Mouse (Mus musculus) hindbrain, postnatal 0 days (tissue): ENCODE measurements around the gene Ptgr1. TPM values are rescaled to one million over a fixed set of nuclear protein-coding genes. Genes with fewer than 3 reads are reported as not detected.

ENCODE experiments used
- ATAC-seq: fragments of 200-750 bp; cut with Nextera tagmentation; 2 replicates; pipeline ENCODE4 v1.8.0; 2017; ENCODE audit warnings: mild to moderate bottlenecking, moderate TSS enrichment, moderate library complexity
- DNase-seq: peaks from one replicate; pipeline ENCODE4 v3.0.0-alpha.2; 2015; ENCODE audit warnings: low spot score
- H3K27ac ChIP-seq: fragments of 300-500 bp; sonication (generic); 2 replicates; pipeline ENCODE4 v1.5.1; 2014; ENCODE audit warnings: mild to moderate bottlenecking
- H3K27me3 ChIP-seq: fragments of 300-500 bp; sonication (generic); 2 replicates; pipeline ENCODE4 v1.6.1; 2014; ENCODE audit warnings: low read length, mixed read lengths; ENCODE audit not compliant: insufficient read depth
- H3K36me3 ChIP-seq: fragments of 300-500 bp; sonication (generic); 2 replicates; pipeline ENCODE4 v1.6.1; 2014; ENCODE audit warnings: low read length, mixed read lengths; ENCODE audit not compliant: insufficient read depth
- H3K4me1 ChIP-seq: fragments of 300-500 bp; sonication (generic); 2 replicates; pipeline ENCODE4 v1.6.1; 2014; ENCODE audit warnings: antibody characterized with exemption, low read length, mixed read lengths; ENCODE audit not compliant: insufficient read depth
- H3K4me2 ChIP-seq: fragments of 300-500 bp; sonication (generic); 2 replicates; pipeline ENCODE4 v1.6.1; 2014; ENCODE audit warnings: low read depth, mild to moderate bottlenecking, low read length, moderate library complexity, mixed read lengths
- H3K4me3 ChIP-seq: fragments of 300-500 bp; sonication (generic); 2 replicates; pipeline ENCODE4 v1.5.1; 2014; ENCODE audit warnings: low read length
- H3K9ac ChIP-seq: fragments of 300-500 bp; sonication (generic); replicated peaks from 2 replicates; pipeline ENCODE4 v1.6.1; 2014; ENCODE audit warnings: mild to moderate bottlenecking, low read length, moderate library complexity, mixed read lengths
- H3K9me3 ChIP-seq: fragments of 300-500 bp; sonication (generic); 2 replicates; pipeline ENCODE4 v1.6.1; 2016; ENCODE audit warnings: low read length, mixed read lengths
- CTCF ChIP-seq: IDR thresholded peaks from 2 replicates; pipeline ENCODE4 v1.5.1; 2016; ENCODE audit warnings: antibody characterized with exemption, control low read depth, low read depth
- WGBS: fragments of 180-500 bp; shearing (Covaris S2); extraction: QIAGEN DNeasy Blood & Tissue Kit; methylation state at CpG from one replicate; pipeline ENCODE4 v1.1.7; 2014; 5-methylcytosine and 5-hydroxymethylcytosine counted together
- polyA plus RNA-seq: library from polyadenylated mRNA; unstranded; fragments of >200 nt; fragmentation: Nextera tagmentation; extraction: Ambion mirVana; gene quantifications from 2 replicates; pipeline ENCODE4 v1.2.1, GENCODE M21; 2015
- total RNA-seq: library from RNA; depleted of rRNA; stranded (reverse); fragments of >200 nt; gene quantifications from 2 replicates; pipeline ENCODE4 v1.2.3, GENCODE M21; 2014

The Ptgr1 gene
- total and polyA plus RNA-seq, 2 experiments from 2014 or later: 1.3 to 5.6 TPM

DNA sequence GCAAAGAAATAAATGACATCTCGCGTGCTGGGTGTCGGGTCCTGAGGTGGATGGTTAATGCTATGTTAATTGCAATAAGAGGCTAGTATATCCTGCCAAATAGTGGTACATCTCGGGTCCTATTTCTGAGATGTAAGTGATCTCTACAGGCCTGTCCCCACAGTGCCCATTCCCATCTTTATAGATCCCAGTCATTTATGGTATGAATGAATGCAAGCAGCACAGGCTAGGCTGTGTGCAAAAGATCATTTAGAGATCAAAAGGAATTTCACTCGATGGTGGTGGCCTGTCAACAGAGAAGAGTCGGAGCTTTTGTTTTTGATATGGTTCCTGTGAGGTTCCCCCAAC, 42.7 kb downstream of the Ptgr1 start:
- 14% methylated on average over 6 of the region's 6 CpGs for WGBS
- no peaks in the 10 kb centered on the region for H3K9me3 ChIP-seq
- no peak for TF ChIP-seq CTCF
- ATAC-seq: peak; percentile 48
- H3K4me2 ChIP-seq: peak overlapping the region; percentile 89
- peak overlapping the region; percentile 85; the same call in 1 of the 2 replicates for H3K27ac ChIP-seq
- peak overlapping the region; percentile 69 for H3K9ac ChIP-seq
- no peaks in the 10 kb centered on the region for H3K27me3 ChIP-seq
- H3K4me1 ChIP-seq: peaks cover 4% of the 10 kb centered on the region
- no peaks in the 10 kb centered on the region for H3K36me3 ChIP-seq
- H3K4me3 ChIP-seq: peak overlapping the region; percentile 80
- DNase-seq: no peak

DNA sequence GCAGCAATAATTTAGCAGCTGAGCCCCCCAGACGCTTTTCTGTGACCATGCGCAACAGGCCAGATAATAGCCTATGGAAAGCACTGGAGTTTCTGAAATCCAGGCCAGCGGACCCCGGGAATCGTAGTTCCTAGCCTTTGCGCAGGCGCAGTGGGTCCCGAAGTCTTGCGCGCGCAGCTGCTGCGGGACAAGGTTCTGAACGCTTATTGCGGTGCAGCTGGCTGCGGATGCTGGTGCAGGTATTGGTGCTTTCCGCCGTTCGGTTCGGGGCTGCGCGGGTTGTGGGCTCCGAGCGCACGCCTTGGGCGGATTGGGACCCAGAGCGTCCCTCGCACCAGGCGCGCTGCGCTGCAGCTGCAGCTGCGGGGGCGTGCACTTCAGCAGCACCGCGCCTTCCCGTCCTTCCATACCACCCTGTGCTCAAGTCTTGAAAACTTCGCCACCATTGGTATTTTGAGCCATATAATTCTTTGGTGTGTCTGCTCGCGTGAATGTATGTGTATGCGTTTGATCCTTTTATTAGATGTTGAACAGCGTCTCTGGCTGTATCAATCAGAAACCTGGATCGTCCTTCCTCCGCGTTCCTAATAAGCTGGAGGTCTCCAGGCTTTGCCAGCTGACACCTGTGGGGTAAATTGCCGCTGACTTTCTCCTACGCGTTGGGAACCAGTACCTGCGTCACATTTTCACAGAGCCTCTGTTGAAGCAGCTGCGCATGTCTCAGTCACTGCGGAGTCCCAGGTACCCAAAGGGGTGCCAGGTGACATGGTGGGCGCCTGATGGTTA, 43.3 kb downstream of the Ptgr1 start, which contains the start of gene Zkscan16:
Gene Zkscan16 (plus strand): TSS at position 209 of the 786 bp plus-strand sequence.
- peak within 1 kb of the TSS; percentile 69 for H3K9ac ChIP-seq
- no peak for TF ChIP-seq CTCF
- peak within 1 kb of the TSS; percentile 80 for H3K4me3 ChIP-seq
- H3K9me3 ChIP-seq: no peaks in the 10 kb centered on the region
- peak within 1 kb of the TSS; percentile 85 for H3K27ac ChIP-seq
- H3K36me3 ChIP-seq: no peaks in the 10 kb centered on the region
- under 1% methylated on average over 50 of the region's 50 CpGs for WGBS
- peak; percentile 88 for ATAC-seq
- no peaks in the 10 kb centered on the region for H3K27me3 ChIP-seq
- DNase-seq: peak; percentile 98
- peak within 1 kb of the TSS; percentile 89 for H3K4me2 ChIP-seq
- peaks cover 4% of the 10 kb centered on the region for H3K4me1 ChIP-seq

DNA sequence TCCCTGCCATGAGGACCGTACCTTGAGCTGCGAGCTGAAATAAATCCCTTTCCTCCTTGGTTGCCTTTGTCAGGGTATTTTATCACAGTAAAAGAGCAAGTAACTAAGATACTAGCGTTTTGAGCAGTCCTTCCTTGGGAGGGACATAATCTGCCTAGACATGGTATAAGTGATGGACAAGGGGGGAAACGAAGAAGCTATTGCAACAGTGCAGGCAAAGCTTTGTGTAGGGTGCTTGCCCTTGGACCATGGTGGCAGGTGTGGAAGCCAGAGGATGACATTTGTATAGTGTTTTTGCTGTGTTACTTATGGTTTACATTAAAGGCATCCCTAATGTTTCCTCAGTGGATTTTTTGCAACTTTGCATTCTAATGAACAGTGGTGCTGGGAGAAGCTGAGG, 44.0 kb downstream of the Ptgr1 start:
- H3K27ac ChIP-seq: peak overlapping the region; percentile 85
- peak overlapping the region; percentile 80 for H3K4me3 ChIP-seq
- H3K4me2 ChIP-seq: peak overlapping the region; percentile 89
- H3K9me3 ChIP-seq: no peaks in the 10 kb centered on the region
- no peaks in the 10 kb centered on the region for H3K36me3 ChIP-seq
- WGBS: 83% methylated on average over 4 of the region's 4 CpGs
- peaks cover 4% of the 10 kb centered on the region for H3K4me1 ChIP-seq
- no peak for TF ChIP-seq CTCF
- no peak for DNase-seq
- peak; percentile 39 for ATAC-seq
- peak overlapping the region; percentile 69; the same call in 1 of the 2 replicates for H3K9ac ChIP-seq
- no peaks in the 10 kb centered on the region for H3K27me3 ChIP-seq

DNA sequence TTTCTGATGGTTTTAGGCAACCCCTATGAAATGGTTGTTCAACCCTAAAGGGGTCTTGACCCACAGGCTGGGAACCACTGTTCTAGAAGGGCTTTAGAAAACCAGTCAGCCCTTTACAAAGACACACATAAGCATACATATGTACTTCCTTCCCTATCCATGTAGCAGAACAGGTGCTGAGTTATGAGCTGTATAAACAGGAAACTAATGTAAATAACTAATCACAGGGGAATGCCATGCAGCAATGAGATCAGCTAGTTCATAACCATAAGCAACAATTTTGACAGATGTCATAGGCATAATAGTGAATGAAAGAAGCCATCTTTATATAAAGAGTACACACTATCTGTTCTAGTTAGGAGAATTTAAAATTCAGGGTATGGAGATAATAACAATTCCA, 45.3 kb downstream of the Ptgr1 start:
- peaks cover 4% of the 10 kb centered on the region for H3K4me1 ChIP-seq
- no peak for DNase-seq
- no peaks in the 10 kb centered on the region for H3K27me3 ChIP-seq
- no peak for TF ChIP-seq CTCF
- H3K27ac ChIP-seq: no peak overlapping the region
- H3K4me3 ChIP-seq: no peak overlapping the region
- H3K9ac ChIP-seq: no peak overlapping the region
- no peak overlapping the region for H3K4me2 ChIP-seq
- no peaks in the 10 kb centered on the region for H3K9me3 ChIP-seq
- H3K36me3 ChIP-seq: no peaks in the 10 kb centered on the region
- ATAC-seq: no peak

DNA sequence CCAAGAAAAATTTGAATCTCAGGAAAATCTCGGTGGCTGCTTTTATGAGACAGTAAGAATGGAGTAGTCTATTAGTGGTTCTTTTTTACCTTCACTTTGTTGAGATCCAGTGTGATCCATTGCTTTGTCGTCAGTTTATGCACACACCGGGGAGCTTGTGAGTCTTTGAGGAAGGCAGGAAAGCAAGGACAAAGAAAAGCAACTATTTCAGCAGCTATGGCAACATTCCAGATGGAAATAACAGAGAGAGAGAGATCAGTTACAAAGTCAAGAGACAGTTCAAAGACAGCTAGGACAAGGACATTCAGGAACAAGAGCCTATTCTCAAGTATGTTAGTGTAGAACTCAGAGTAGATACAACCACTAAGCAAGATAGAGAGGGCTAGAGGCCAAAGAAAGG, 51.1 kb downstream of the Ptgr1 start:
- DNase-seq (no peak), ATAC-seq (no peak)
- TF ChIP-seq CTCF: no peak
- H3K4me3 ChIP-seq: no peak overlapping the region
- no peak overlapping the region for H3K27ac ChIP-seq
- no peak overlapping the region for H3K4me2 ChIP-seq
- H3K36me3 ChIP-seq: no peaks in the 10 kb centered on the region
- no peak overlapping the region for H3K9ac ChIP-seq
- H3K27me3 ChIP-seq: no peaks in the 10 kb centered on the region
- no peaks in the 10 kb centered on the region; the same call in 1 of the 2 replicates for H3K4me1 ChIP-seq
- no peaks in the 10 kb centered on the region for H3K9me3 ChIP-seq
- WGBS: 32% methylated on average over 3 of the region's 3 CpGs

DNA sequence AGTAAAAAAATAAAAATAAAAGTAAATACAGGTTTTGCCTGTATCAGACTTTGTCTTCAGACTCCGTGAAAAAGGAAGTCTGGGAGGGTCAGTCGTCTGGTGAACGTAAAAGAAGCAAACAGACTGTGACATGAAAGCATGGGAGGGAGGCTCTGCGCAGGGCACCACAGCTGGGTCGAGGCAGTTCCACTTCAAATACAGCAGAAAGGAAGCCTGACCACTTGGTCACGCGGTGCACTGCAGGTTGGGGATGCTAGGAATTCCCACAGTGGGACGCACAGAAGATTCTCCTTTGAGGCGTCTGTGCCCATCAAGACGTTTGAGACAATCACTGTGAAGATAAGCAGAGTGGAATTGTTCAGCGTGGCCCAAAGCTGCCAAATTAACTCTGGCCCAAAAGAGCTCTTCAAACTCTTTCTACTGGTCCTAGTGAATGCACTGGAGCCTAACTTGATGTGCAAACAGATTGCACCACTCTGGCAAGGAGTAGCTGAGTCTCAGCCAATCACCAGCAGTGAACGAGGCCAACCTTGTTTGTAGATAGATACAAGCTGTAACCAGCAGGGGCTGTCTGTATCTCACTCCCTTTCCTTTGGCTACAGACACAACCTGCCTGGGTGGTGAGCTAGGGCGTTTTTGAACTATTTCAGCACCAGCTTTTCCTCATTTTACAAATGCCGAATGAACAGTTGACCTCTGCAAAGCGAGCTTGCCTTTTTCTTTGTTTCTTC, 52.0 kb downstream of the Ptgr1 start:
- 39% methylated on average over 15 of the region's 15 CpGs for WGBS
- ATAC-seq: peak; percentile 96

More for the DNA sequence above, 52.0 kb downstream of the Ptgr1 start:
- no peaks in the 10 kb centered on the region; the same call in 1 of the 2 replicates for H3K4me1 ChIP-seq
- peak; percentile 70 for TF ChIP-seq CTCF
- H3K4me2 ChIP-seq: no peak overlapping the region
- no peak overlapping the region for H3K4me3 ChIP-seq
- no peaks in the 10 kb centered on the region for H3K27me3 ChIP-seq
- H3K9ac ChIP-seq: no peak overlapping the region
- DNase-seq: peak; percentile 82
- H3K9me3 ChIP-seq: no peaks in the 10 kb centered on the region
- no peak overlapping the region for H3K27ac ChIP-seq
- H3K36me3 ChIP-seq: no peaks in the 10 kb centered on the region
